Mouse (Mus musculus) midbrain, embryonic 11.5 days (tissue): ENCODE measurements around the gene 9230102O04Rik. TPM values are rescaled to one million over a fixed set of nuclear protein-coding genes. Genes with fewer than 3 reads are reported as not detected.

Experiments used
- ATAC-seq: fragments of 200-750 bp; cut with Nextera tagmentation; 2 replicates; pipeline ENCODE4 v1.8.0; 2017; ENCODE audit warnings: moderate TSS enrichment, moderate library complexity; ENCODE audit not compliant: low FRiP score
- DNase-seq: peaks from one replicate; pipeline ENCODE4 v3.0.0; 2015; ENCODE audit warnings: low spot score; ENCODE audit errors: missing footprints
- H3K27ac ChIP-seq: fragments of 300-500 bp; sonication (generic); 2 replicates; pipeline ENCODE4 v1.5.1; 2014; ENCODE audit warnings: low read depth, low read length
- H3K27me3 ChIP-seq: fragments of 300-500 bp; sonication (generic); 2 replicates; pipeline ENCODE4 v1.6.1; 2014; ENCODE audit warnings: mild to moderate bottlenecking, low read length, moderate library complexity, mixed read lengths; ENCODE audit not compliant: control insufficient read depth, insufficient read depth
- H3K36me3 ChIP-seq: fragments of 300-500 bp; sonication (generic); 2 replicates; pipeline ENCODE4 v1.6.1; 2014; ENCODE audit warnings: mild to moderate bottlenecking, low read length, moderate library complexity, mixed read lengths; ENCODE audit not compliant: control insufficient read depth, insufficient read depth
- H3K4me1 ChIP-seq: fragments of 300-500 bp; sonication (generic); 2 replicates; pipeline ENCODE4 v1.6.1; 2014; ENCODE audit warnings: low read length; ENCODE audit not compliant: control insufficient read depth, insufficient read depth
- H3K4me2 ChIP-seq: fragments of 300-500 bp; sonication (generic); 2 replicates; pipeline ENCODE4 v1.6.1; 2014; ENCODE audit warnings: mild to moderate bottlenecking, moderate library complexity
- H3K4me3 ChIP-seq: fragments of 300-500 bp; sonication (generic); 2 replicates; pipeline ENCODE4 v1.5.1; 2014; ENCODE audit warnings: low read depth, low read length
- H3K9ac ChIP-seq: fragments of 300-500 bp; sonication (generic); 2 replicates; pipeline ENCODE4 v1.6.1; 2014; ENCODE audit warnings: low read length
- H3K9me3 ChIP-seq: fragments of 300-500 bp; sonication (generic); 2 replicates; pipeline ENCODE4 v1.6.1; 2016; ENCODE audit warnings: low read length; ENCODE audit not compliant: control insufficient read depth
- WGBS: fragments of 180-500 bp; shearing (Covaris S2); extraction: QIAGEN DNeasy Blood & Tissue Kit; methylation state at CpG from one replicate; pipeline ENCODE4 v1.1.7; 2014; 5-methylcytosine and 5-hydroxymethylcytosine counted together
- polyA plus RNA-seq: library from polyadenylated mRNA; unstranded; fragments of >200 nt; fragmentation: Nextera tagmentation; extraction: Ambion mirVana; gene quantifications from 2 replicates; pipeline ENCODE4 v1.2.1, GENCODE M21; 2014

The 9230102O04Rik gene
- polyA plus RNA-seq, 1 experiment from 2014 or later = 1.4 TPM

DNA sequence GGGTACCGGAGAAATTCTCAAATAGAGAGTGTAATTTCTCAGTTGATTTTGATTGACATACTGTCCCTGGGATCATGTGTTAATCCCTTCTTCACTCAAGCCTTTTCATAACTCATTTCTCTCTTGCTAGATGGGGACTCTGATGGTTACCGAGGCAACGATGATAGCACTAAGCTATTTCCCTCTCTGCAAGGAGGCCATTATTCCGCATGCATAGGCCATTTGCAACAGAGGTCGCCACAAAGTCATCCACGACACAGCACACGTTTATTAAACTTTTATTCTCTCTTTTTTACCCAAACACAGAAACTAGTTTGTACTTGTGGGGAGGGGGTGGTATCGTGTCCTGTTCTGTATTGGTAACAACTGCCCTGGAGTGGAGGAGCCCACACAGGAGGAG, 8.5 kb upstream of the 9230102O04Rik start:
- ATAC-seq = peak; percentile 28
- no peak overlapping the region for H3K9ac ChIP-seq
- H3K27me3 ChIP-seq = peaks cover 54% of the 10 kb centered on the region
- no peak overlapping the region for H3K27ac ChIP-seq
- DNase-seq = peak; percentile 87
- H3K4me1 ChIP-seq = 0 out of 2 replicates have a peak, but pooled peaks cover 3% of the 10 kb centered on the region
- 5% methylated on average over 8 of the region's 8 CpGs for WGBS
- no peak overlapping the region for H3K4me3 ChIP-seq
- H3K4me2 ChIP-seq = no peak overlapping the region
- no peaks in the 10 kb centered on the region for H3K9me3 ChIP-seq
- no peaks in the 10 kb centered on the region for H3K36me3 ChIP-seq

- Histone ChIP-seq H3K27me3 (peaks cover 65% of the 10 kb centered on the region), H3K4me3 (no peak overlapping the region), H3K9ac (no peak overlapping the region), H3K27ac (no peak overlapping the region), H3K4me1 (0 out of 2 replicates have a peak, but pooled peaks cover 3% of the 10 kb centered on the region), H3K9me3 (no peaks in the 10 kb centered on the region), H3K36me3 (no peaks in the 10 kb centered on the region), H3K4me2 (peak overlapping the region; percentile 8; the same call in 1 of the 2 replicates)
- 1% methylated on average over 22 of the region's 22 CpGs for WGBS
- peak; percentile 91 for DNase-seq
- ATAC-seq = peak; percentile 25; the same call in 1 of the 2 replicates
Observed at GRCm38 (mm10) chr2:9896097-9896770, 6.9 kb upstream of the 9230102O04Rik start.

DNA sequence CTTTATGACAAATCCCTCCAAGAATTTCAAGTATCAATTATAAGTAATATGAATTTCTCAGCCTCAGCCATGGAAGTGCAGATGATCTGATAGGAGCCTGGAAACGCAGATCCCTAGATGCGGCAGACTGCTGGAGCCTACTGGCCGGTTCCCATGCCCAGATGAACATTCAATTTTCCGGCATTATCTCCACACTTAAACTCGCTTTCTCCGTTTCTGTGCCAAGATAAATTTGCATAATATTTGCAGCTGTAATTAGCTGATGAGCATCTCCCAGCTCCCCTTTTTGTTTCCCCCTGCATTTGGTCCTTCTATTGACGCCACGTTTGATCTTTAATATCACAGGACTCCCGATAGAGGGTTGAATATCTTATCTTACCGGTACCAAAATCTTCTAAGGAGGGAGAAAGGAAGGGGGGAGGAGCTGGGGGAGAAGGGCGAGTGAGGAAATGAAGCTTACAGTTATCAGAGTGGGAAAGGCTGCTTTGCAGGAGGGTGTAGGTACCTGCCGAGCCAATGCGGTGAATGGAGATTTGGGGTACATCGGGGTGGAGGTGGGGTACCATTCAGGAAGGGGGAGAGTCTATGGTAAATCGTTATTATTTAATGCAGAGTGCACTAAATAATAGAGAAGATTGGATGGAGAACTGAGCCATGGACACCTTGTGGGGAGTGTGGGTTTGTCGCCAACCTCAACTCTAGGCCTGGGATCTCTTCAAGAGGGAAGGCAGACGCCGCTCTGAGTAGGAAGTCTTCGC, 5.7 kb upstream of the 9230102O04Rik start:
- no peak for ATAC-seq
- H3K36me3 ChIP-seq = no peaks in the 10 kb centered on the region
- 0 out of 2 replicates have a peak, but pooled peaks cover 3% of the 10 kb centered on the region for H3K4me1 ChIP-seq
- no peaks in the 10 kb centered on the region for H3K9me3 ChIP-seq
- no peak overlapping the region for H3K9ac ChIP-seq
- peak; percentile 94 for DNase-seq
- H3K4me3 ChIP-seq = no peak overlapping the region
- no peak overlapping the region for H3K27ac ChIP-seq
- under 1% methylated on average over 19 of the region's 19 CpGs for WGBS
- no peak overlapping the region for H3K4me2 ChIP-seq
- peaks cover 76% of the 10 kb centered on the region for H3K27me3 ChIP-seq

DNA sequence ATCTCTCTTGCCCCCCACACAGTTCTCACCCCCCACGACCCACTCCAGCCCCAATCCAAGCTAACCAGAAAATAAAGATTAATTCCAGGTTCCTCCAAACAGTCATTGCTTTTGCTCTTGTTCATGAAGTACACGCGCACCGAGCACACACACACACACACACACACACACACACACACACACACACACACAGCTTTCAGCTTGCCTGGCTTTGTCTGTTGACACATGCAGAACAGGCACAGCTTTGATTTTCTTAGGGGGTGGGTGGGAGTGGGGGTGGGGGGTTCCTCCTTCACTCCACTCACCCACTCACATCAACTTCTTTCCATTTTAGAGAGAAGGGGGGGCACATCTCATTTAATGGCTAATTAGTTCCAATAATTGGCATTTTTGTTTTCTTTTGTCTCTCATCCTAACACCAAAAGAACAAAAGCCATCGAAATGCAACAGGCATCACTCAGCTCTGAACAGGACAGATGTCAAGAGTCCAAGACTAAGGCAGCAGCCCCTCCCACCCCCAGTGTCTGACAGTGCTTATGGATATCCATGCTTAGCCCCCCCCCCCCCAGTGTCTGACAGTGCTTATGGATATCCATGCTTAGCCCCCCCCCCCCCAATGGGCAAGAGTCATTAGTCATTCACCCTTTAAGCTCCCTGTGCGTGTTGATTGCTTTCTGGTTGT, 4.1 kb upstream of the 9230102O04Rik start:
- H3K27me3 ChIP-seq = peaks cover 90% of the 10 kb centered on the region
- H3K9ac ChIP-seq = no peak overlapping the region
- ATAC-seq = peak; percentile 45; the same call in 1 of the 2 replicates
- 1% methylated on average over 6 of the region's 6 CpGs for WGBS
- H3K4me1 ChIP-seq = peaks cover 7% of the 10 kb centered on the region; the same call in 1 of the 2 replicates
- H3K27ac ChIP-seq = no peak overlapping the region
- H3K36me3 ChIP-seq = no peaks in the 10 kb centered on the region
- peak; percentile 84 for DNase-seq
- H3K4me2 ChIP-seq = no peak overlapping the region
- H3K9me3 ChIP-seq = no peaks in the 10 kb centered on the region
- H3K4me3 ChIP-seq = no peak overlapping the region

DNA sequence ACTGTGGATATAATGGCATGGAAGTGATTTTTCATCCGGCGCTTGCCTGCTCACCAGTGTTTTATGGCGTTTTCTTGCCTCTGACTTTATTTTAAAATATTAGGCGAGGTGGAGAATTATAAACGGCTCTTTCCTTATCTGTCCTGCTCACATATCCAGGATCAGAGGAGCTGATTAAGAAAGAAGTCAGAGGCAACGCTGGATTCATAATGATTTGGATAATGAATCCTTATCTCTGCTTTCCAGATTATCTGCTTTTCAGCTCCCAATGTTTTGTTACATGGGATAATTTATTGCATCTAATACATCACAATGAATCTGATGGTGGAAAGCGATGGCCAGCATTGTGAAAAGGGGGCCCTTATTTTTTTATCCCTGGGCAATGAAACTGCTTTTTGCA, 3.2 kb upstream of the 9230102O04Rik start:
- Histone ChIP-seq H3K4me2 (no peak overlapping the region), H3K27ac (no peak overlapping the region), H3K27me3 (peaks cover 90% of the 10 kb centered on the region), H3K9ac (no peak overlapping the region), H3K9me3 (no peaks in the 10 kb centered on the region), H3K36me3 (no peaks in the 10 kb centered on the region), H3K4me1 (peaks cover 7% of the 10 kb centered on the region; the same call in 1 of the 2 replicates), H3K4me3 (no peak overlapping the region)
- ATAC-seq (no peak), DNase-seq (peak; percentile 89)
- WGBS = 5% methylated on average over 7 of the region's 7 CpGs

DNA sequence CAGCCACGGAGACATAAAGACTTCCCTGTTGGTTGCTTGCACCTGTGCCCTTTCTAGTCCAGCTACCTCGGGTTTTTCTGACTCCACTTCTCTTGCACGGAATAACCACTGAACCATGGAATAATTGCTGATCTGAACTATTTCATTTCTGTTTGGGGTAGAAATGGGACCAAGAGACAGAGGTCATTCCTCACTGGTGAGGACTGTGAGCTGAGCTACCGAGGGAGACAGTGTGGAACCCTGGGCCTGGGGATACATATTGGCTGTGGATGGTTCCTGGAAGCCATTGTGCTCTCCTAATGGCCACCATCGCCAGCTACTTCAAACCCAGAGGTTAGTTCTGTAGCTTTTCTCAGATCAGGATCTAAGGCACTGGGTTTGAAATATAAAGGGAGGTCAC, 1.6 kb upstream of the 9230102O04Rik start:
- H3K9me3 ChIP-seq = no peaks in the 10 kb centered on the region
- DNase-seq = peak; percentile 91
- no peak for ATAC-seq
- H3K36me3 ChIP-seq = no peaks in the 10 kb centered on the region
- no peak overlapping the region for H3K4me3 ChIP-seq
- peaks cover 89% of the 10 kb centered on the region for H3K27me3 ChIP-seq
- H3K4me2 ChIP-seq = no peak overlapping the region
- peaks cover 4% of the 10 kb centered on the region; the same call in 1 of the 2 replicates for H3K4me1 ChIP-seq
- no peak overlapping the region for H3K27ac ChIP-seq
- whole genome bisulfite sequencing = 1% methylated on average over 5 of the region's 5 CpGs
- H3K9ac ChIP-seq = no peak overlapping the region

GRCm38 (mm10) chr2:9890251-9890650, 911 bp upstream of the 9230102O04Rik start:
- H3K27me3 ChIP-seq = peaks cover 89% of the 10 kb centered on the region
- WGBS = 5% methylated on average over 8 of the region's 8 CpGs
- peaks cover 4% of the 10 kb centered on the region; the same call in 1 of the 2 replicates for H3K4me1 ChIP-seq
- no peaks in the 10 kb centered on the region for H3K9me3 ChIP-seq
- H3K36me3 ChIP-seq = no peaks in the 10 kb centered on the region
- ATAC-seq (no peak), DNase-seq (peak; percentile 91)
- H3K9ac ChIP-seq = no peak overlapping the region
- no peak overlapping the region for H3K27ac ChIP-seq
- H3K4me2 ChIP-seq = no peak overlapping the region
- H3K4me3 ChIP-seq = no peak overlapping the region

- no peaks in the 10 kb centered on the region for H3K9me3 ChIP-seq
- H3K4me1 ChIP-seq = peaks cover 4% of the 10 kb centered on the region; the same call in 1 of the 2 replicates
- H3K4me2 ChIP-seq = peak within 1 kb of the TSS; percentile 32
- peaks cover 89% of the 10 kb centered on the region for H3K27me3 ChIP-seq
- under 1% methylated on average over 23 of the region's 23 CpGs for WGBS
- no peaks in the 10 kb centered on the region for H3K36me3 ChIP-seq
- no peak within 1 kb of the TSS for H3K9ac ChIP-seq
- no peak for DNase-seq
- ATAC-seq = no peak
- H3K27ac ChIP-seq = no peak within 1 kb of the TSS
- peak within 1 kb of the TSS; percentile 13 for H3K4me3 ChIP-seq
Observed at GRCm38 (mm10) chr2:9889651-9890183, 377 bp upstream of the 9230102O04Rik start, which contains the start of gene Gata3. Gata3 (minus strand) TSS chr2:9890034.
